In the genomic region with DNA sequence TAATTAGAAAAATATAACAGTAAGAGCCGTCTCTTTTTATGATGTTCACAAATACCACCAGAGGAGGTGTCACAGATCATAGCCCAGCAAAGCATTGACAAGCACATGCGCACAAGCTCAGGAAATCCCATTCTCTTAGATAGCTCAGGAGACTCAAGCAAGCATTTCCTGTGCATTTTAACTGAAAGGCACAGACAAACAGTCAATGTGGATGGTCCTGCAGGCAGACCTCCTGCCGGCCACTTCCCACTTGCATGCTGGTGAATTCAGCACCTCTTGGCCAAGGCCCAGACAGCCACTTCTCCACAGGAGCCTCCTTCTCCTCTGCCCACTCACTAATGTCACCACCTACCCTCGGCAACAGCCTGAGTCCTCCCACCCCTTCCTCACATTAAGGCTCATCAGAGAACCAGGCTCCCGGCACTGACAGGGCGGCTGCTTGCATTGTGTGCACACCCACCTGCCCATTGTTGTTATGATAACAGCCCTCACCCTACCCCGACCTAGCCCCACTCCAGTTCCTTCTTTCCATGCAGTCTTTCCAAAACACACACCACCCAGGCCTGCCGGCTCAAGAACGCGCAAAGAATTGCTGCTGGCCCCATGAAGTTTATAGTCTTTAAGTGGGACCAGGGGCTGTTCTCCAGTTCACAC, we compare ENCODE assay signal across 16 mouse cellular contexts.
DNase-seq lines count a peak whose midpoint lies in the region; ATAC-seq and TF ChIP-seq lines count a peak whose summit lies in the region.
"Had no signal": no experiment of that assay in that cellular context is flagged by ENCODE, and none has a peak within 500 bp of the region (broad histone marks: within the 10 kb centered on the region; RNA-seq: fewer than 3 reads in every experiment).

No protein-coding gene starts in this region.

- no peak for TF ChIP-seq CTCF in cerebellum, adult 2 months (IDR thresholded peaks at IDR 0.05; ENCODE audit: borderline replicate concordance, insufficient read depth, low read depth, low read length)
- no peak for TF ChIP-seq CTCF in kidney, adult 2 months (conservative IDR thresholded peaks at IDR 0.05; ENCODE audit: insufficient read depth, insufficient read length, low read depth, low read length)

- WGBS in cerebellum, adult 2 months, result 55% methylated on average over 10 of the region's 10 CpGs
- 60% methylated on average over 10 of the region's 10 CpGs for WGBS in kidney, embryonic 14.5 days
- WGBS in kidney, adult 2 months, result 67% methylated on average over 10 of the region's 10 CpGs

- peak; percentile 22 to 36 for DNase-seq in cerebellum, adult 2 months
- no peak for DNase-seq in cerebellum, postnatal 4 days (ENCODE audit: low spot score in 2 of 2)
- no peak for DNase-seq in kidney, adult 2 months
- DNase-seq in T-cell, adult 2 months (ENCODE audit: low spot score), result peak; percentile 26
- DNase-seq in thymus, postnatal 0 days (ENCODE audit: low spot score), result peak; percentile 13
- DNase-seq in left cerebral cortex, adult 8-10 months (ENCODE audit: low spot score in 2 of 2), result no peak
- no peak for DNase-seq in retina, embryonic 14.5 days (ENCODE audit: low spot score)
- DNase-seq: cerebellum, adult 11-12 months; gastrocnemius, postnatal 10 days; liver; lung, postnatal 10 days had no signal

- H3K4me2 ChIP-seq in kidney, embryonic 14.5 days (replicated peaks; ENCODE audit: low read depth, low read length), result no peak overlapping the region

- no peak for TF ChIP-seq POLR2A in cerebellum, adult 2 months (IDR thresholded peaks at IDR 0.05; ENCODE audit: borderline replicate concordance, insufficient read depth, low read length)
- no peak for TF ChIP-seq POLR2A in kidney, adult 2 months (IDR thresholded peaks at IDR 0.05; ENCODE audit: low read depth, low read length)

- no peak overlapping the region for H3K4me3 ChIP-seq in cerebellum, adult 2 months (replicated peaks; ENCODE audit: insufficient read depth, low read depth, low read length)
- H3K4me3 ChIP-seq in kidney, embryonic 14.5 days (ENCODE audit: low read length), result no peak overlapping the region
- H3K4me3 ChIP-seq in kidney, adult 2 months (ENCODE audit: insufficient read depth, low read depth, low read length), result no peak overlapping the region

- H3K4me1 ChIP-seq in cerebellum, adult 2 months (ENCODE audit: control insufficient read depth, insufficient read depth, low read length), result peaks cover 36% of the 10 kb centered on the region
- no peaks in the 10 kb centered on the region for H3K4me1 ChIP-seq in kidney, embryonic 14.5 days (ENCODE audit: control insufficient read depth, insufficient read depth, low read length)
- H3K4me1 ChIP-seq in kidney, adult 2 months (ENCODE audit: control insufficient read depth, insufficient read depth, low read length), result no peaks in the 10 kb centered on the region

- H3K9ac ChIP-seq in kidney, embryonic 14.5 days (ENCODE audit: low read depth, low read length), result no peak overlapping the region

- 0 out of 2 replicates have a peak, but pooled peaks have one; percentile 25 for ATAC-seq in kidney, embryonic 14.5 days (ENCODE audit: low FRiP score, low TSS enrichment)
- ATAC-seq: forebrain, embryonic 16.5 days; inflammation-experienced regulatory T-cells, adult 6 months had no signal

- no peaks in the 10 kb centered on the region for H3K36me3 ChIP-seq in kidney, embryonic 14.5 days (ENCODE audit: control insufficient read depth, insufficient read depth, low read length)
- no peaks in the 10 kb centered on the region for H3K36me3 ChIP-seq in kidney, adult 2 months (ENCODE audit: control insufficient read depth, insufficient read depth, low read length)

- no peaks in the 10 kb centered on the region for H3K27me3 ChIP-seq in cerebellum, adult 2 months (ENCODE audit: control insufficient read depth, insufficient read depth, low read length)
- no peaks in the 10 kb centered on the region for H3K27me3 ChIP-seq in kidney, embryonic 14.5 days (ENCODE audit: control insufficient read depth, insufficient read depth, low read length)
- H3K27me3 ChIP-seq in kidney, adult 2 months (replicated peaks; ENCODE audit: control insufficient read depth, insufficient read depth, low read length), result no peaks in the 10 kb centered on the region

- H3K27ac ChIP-seq in cerebellum, adult 2 months (ENCODE audit: insufficient read depth, low read length), result no peak overlapping the region
- no peak overlapping the region for H3K27ac ChIP-seq in kidney, embryonic 14.5 days (ENCODE audit: low read depth, low read length)
- H3K27ac ChIP-seq in kidney, adult 2 months (ENCODE audit: insufficient read depth, low read depth, low read length), result no peak overlapping the region
- H3K27ac ChIP-seq: kidney, postnatal 0 days; stomach, postnatal 0 days had no signal

- no peaks in the 10 kb centered on the region for H3K9me3 ChIP-seq in kidney, embryonic 14.5 days (ENCODE audit: control insufficient read depth, low read length)

Comparison
In these comparisons a context has a peak if more than half of its experiments do, and no peak if none do; other contexts are left out.
1. DNase-seq: peak in cerebellum, adult 2 months (2 of 2), T-cell, adult 2 months (single experiment) and thymus, postnatal 0 days (single experiment); none in cerebellum, postnatal 4 days (0 of 2), kidney, adult 2 months (single experiment), left cerebral cortex, adult 8-10 months (0 of 2) and retina, embryonic 14.5 days (single experiment).